Mouse (Mus musculus) heart, adult 2 months (tissue): ENCODE measurements at regions not wholly inside any gene's neighbourhood (a gene's known extent, or its start where the extent isn't known, plus 50 kb on each side); places are given as distances from the start of the nearest gene placed in this dataset.

ENCODE experiments used
- DNase-seq, 2 experiments: peaks; one replicate each; pipeline ENCODE4 v3.0.0; 2021
- H3K27ac ChIP-seq: fragments of 200-600 bp; 2 replicates; pipeline ENCODE4 v1.8.1; 2022
- H3K27me3 ChIP-seq: fragments of 200-500 bp; 2 replicates; pipeline ENCODE4 v1.6.1; 2012; ENCODE audit warnings: mild to moderate bottlenecking, low read length, inconsistent platforms, mixed read lengths; ENCODE audit not compliant: control insufficient read depth, insufficient read depth
- H3K36me3 ChIP-seq: fragments of 200-500 bp; 2 replicates; pipeline ENCODE4 v1.6.1; 2012; ENCODE audit warnings: low read length, inconsistent platforms; ENCODE audit not compliant: control insufficient read depth, insufficient read depth
- H3K4me1 ChIP-seq: fragments of 200-500 bp; 2 replicates; pipeline ENCODE4 v1.6.1; 2011; ENCODE audit warnings: low read length; ENCODE audit not compliant: control insufficient read depth, insufficient read depth
- H3K4me3 ChIP-seq: fragments of 200-600 bp; 2 replicates; pipeline ENCODE4 v1.8.1; 2022
- H3K79me2 ChIP-seq: fragments of 200-500 bp; replicated peaks from 2 replicates; pipeline ENCODE4 v1.6.1; 2012; ENCODE audit warnings: mild to moderate bottlenecking, inconsistent platforms, low read length, moderate library complexity, mixed read lengths; ENCODE audit not compliant: control insufficient read depth, insufficient read depth
- H3K9ac ChIP-seq: fragments of 200-500 bp; 2 replicates; pipeline ENCODE4 v1.6.1; 2012; ENCODE audit warnings: low read depth, mild to moderate bottlenecking, control low read depth, inconsistent platforms, low read length, mixed read lengths
- CTCF ChIP-seq: fragments of 200-600 bp; IDR thresholded peaks from 2 replicates; pipeline ENCODE4 v1.8.1; 2022; ENCODE audit warnings: antibody characterized with exemption, mild to moderate bottlenecking, moderate library complexity
- EP300 ChIP-seq: fragments of 200-500 bp; IDR thresholded peaks from 2 replicates; pipeline ENCODE4 v1.6.1; 2011; ENCODE audit warnings: low read depth, low read length, control low read depth; ENCODE audit not compliant: insufficient read depth
- POLR2A ChIP-seq: fragments of 200-500 bp; IDR thresholded peaks from 2 replicates; pipeline ENCODE4 v1.6.1; 2011; ENCODE audit warnings: mild to moderate bottlenecking, low read depth, low read length, control low read depth; ENCODE audit not compliant: insufficient read depth
- WGBS: fragments of 180-500 bp; shearing (Covaris S2); methylation state at CpG from one replicate; pipeline ENCODE4 v1.1.7; 2018; 5-methylcytosine and 5-hydroxymethylcytosine counted together
- intact Hi-C: fragments of 180-260 bp; cut with DNase I; formaldehyde crosslinking; loops from one replicate; pipeline ENCODE4 v1.15.1; 2025

DNA sequence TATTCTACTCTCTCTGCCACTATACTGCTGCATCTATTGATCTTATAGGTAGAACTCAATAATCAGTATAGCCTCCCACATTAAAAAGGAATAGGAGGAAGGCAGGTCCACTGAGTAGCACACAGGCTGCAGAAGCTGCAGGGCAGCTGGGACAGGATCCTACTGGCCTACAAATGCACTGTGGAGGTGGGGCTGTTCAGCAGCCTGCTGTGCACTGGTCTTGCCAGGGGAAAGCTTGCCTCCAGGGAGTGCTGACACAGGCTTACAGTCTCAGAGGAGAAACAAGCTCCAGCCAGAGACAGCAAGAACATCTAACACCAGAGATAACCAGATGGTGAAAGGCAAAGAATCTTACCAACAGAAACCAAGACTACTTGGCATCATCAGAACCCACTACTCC lies 176.1 kb downstream of the Atp6ap1l start:
- H3K27ac ChIP-seq, result no peak overlapping the region
- H3K79me2 ChIP-seq, result no peaks in the 10 kb centered on the region
- TF ChIP-seq POLR2A (no peak), EP300 (no peak), CTCF (no peak)
- intact Hi-C loops, result no loop called here
- H3K36me3 ChIP-seq, result no peaks in the 10 kb centered on the region
- no peaks in the 10 kb centered on the region for H3K4me1 ChIP-seq
- no peaks in the 10 kb centered on the region for H3K27me3 ChIP-seq
- no peak overlapping the region for H3K4me3 ChIP-seq
- peak in 1 of 2 experiments; percentile 47 for DNase-seq
- no peak overlapping the region for H3K9ac ChIP-seq

DNA sequence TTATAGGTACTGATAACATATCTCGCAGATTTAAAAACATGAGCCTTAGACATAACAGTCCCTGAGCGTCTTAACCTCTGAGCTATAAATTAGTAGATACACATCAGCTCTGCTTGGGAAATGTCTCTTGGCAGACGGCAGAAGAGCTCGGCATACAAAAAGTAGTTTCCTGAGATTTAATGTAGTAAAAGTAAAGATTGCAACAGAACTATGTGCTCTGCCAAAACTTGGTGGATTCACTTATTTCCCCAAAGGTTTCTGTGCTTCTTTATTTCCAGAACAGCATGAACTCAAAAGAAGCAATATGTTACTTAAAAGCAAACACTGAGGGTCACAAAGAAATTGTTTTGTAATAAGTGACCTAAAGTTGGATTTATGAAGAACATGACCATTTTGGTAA lies 177.3 kb downstream of the Atp6ap1l start:
- H3K4me3 ChIP-seq, result no peak overlapping the region
- no peak for TF ChIP-seq CTCF
- no peak for TF ChIP-seq EP300
- no peak for TF ChIP-seq POLR2A
- no peaks in the 10 kb centered on the region for H3K4me1 ChIP-seq
- intact Hi-C loops, result no loop called here
- 54% methylated on average over 4 of the region's 4 CpGs for WGBS
- H3K27ac ChIP-seq, result no peak overlapping the region
- H3K27me3 ChIP-seq, result no peaks in the 10 kb centered on the region
- no peak for DNase-seq
- no peaks in the 10 kb centered on the region for H3K36me3 ChIP-seq
- H3K9ac ChIP-seq, result no peak overlapping the region
- no peaks in the 10 kb centered on the region for H3K79me2 ChIP-seq

DNA sequence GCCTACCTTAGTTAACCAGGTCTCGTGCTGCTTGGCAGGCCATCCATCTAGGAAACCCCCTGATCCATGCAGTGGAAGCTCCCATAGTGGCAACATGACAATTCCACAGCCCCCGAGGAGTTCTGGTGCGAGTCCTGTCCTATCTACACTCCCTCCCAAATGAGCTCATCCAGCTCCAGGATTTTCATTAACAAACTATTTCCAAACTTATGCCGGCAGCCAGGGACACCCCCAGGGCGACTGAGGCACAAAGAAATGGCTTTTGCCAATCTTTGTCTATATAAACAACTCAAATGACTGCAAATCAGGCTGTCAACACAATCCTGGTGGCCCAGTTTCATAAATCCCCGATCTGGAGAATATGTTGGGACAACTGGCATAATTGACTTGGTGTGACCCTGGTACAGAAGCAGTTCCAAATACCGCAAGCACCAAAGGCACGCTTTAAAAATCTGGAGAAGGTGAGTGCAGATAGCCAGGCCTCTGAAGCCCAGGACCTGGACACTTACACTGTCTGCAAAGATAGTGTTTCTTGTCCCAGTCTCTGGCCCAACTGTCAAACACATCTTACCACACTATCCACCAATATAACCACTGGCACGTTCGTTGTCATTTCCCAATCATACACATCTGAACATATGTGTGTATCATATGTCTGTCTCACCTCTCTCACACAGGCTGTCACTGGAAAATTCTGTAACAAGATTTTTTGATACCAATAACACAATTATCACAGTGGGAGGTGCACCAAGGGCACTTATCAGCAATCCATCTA lies 179.9 kb downstream of the Atp6ap1l start:
- Histone ChIP-seq H3K9ac (no peak overlapping the region), H3K27ac (no peak overlapping the region), H3K4me3 (no peak overlapping the region), H3K27me3 (no peaks in the 10 kb centered on the region), H3K36me3 (no peaks in the 10 kb centered on the region), H3K79me2 (no peaks in the 10 kb centered on the region), H3K4me1 (no peaks in the 10 kb centered on the region)
- TF ChIP-seq POLR2A, result no peak
- TF ChIP-seq EP300, result no peak
- no peak for TF ChIP-seq CTCF
- peak; percentile 2 to 15 for DNase-seq
- intact Hi-C loops, result no loop called here
- 63% methylated on average over 10 of the region's 10 CpGs for WGBS

DNA sequence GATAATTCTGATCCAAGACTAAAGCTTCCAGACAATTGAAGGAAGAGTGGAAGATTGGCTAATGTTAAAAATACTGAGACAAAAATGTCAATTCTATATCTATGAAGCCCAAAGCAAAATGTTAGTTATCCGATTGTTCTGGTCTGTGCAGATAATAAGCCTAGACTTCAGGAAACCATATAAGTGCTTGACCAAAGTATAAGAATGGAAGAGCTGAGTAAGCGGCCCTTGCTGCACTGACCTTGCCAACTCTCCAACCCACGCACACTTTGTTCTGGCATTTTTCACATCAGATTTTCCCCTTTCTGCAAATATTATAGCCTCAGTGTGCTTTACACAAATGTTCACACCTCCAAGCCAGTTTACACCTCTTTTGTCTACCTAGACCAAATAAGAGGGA lies 180.6 kb downstream of the Atp6ap1l start:
- WGBS, result 54% methylated on average over 3 of the region's 3 CpGs
- DNase-seq, result no peak
- Histone ChIP-seq H3K4me3 (no peak overlapping the region), H3K36me3 (no peaks in the 10 kb centered on the region), H3K4me1 (no peaks in the 10 kb centered on the region), H3K27ac (no peak overlapping the region), H3K9ac (no peak overlapping the region), H3K27me3 (no peaks in the 10 kb centered on the region), H3K79me2 (no peaks in the 10 kb centered on the region)
- no peak for TF ChIP-seq EP300
- TF ChIP-seq CTCF, result no peak
- no peak for TF ChIP-seq POLR2A
- intact Hi-C loops, result no loop called here

DNA sequence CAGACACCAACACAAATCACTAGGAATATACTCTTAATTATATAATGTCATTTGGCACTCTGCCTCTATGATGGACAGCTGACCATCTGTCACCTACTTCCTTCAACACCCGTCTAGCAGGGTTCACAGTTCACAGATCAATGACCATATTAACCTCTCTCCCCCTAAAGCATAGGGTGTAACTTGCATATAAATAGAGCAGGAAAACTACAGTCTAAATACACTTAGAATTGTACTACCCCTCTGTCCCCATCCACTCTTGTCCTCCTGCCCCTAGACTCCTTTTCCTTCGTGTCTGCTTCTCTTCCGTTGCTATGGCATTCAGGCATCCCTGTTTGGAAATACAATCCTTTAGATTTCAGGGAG lies 181.6 kb downstream of the Atp6ap1l start:
- H3K4me3 ChIP-seq, result no peak overlapping the region
- no peak for TF ChIP-seq CTCF
- no peak for TF ChIP-seq POLR2A
- TF ChIP-seq EP300, result no peak
- no peaks in the 10 kb centered on the region for H3K27me3 ChIP-seq
- no peaks in the 10 kb centered on the region for H3K79me2 ChIP-seq
- no peak overlapping the region for H3K27ac ChIP-seq
- no peaks in the 10 kb centered on the region for H3K36me3 ChIP-seq
- no peaks in the 10 kb centered on the region for H3K4me1 ChIP-seq
- intact Hi-C loops, result no loop called here
- DNase-seq, result no peak
- WGBS, result 78% methylated on average over 3 of the region's 3 CpGs
- H3K9ac ChIP-seq, result no peak overlapping the region

DNA sequence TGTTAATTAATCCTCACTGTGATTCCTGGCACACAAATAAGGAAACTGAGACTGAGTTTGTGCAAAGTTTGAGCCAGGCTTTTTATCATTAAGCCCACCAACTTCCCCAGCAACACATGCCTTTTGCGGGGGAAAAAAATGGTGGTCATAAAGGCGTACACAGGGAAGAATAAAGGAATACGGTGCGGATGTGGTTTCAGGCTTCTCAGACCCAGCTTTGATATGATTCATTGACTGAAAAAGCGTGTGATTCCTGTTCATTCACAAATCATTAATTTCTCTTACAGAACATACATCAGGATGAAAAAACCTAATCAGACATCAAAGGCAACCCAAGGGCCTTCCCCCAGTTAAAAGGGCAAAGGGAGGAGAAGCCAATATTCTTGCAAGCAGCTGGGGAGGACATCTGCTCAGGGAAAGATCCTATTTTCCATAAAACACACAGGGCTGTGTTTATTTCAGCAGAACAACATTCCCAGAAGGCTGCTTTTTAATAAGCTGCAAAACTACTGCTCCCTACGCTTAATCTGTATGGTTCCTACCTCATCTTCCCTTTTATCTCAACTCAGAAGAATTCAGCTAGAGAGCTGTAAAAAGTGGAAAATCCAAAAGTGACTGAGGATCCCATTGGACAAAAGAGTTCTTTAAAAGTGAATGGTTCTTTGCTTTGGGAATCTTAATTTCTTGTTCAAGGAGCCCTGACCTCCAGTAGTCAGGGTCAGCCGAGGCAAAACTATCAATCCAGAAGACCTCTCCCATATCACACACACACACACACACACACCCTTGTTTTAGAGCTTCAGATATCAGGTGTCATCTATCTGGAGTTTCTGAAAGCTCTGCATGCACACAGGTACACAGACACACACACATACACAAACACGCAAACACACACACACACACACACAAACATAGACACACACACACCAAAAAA lies 182.3 kb downstream of the Atp6ap1l start:
- Histone ChIP-seq H3K36me3 (no peaks in the 10 kb centered on the region), H3K9ac (no peak overlapping the region), H3K4me3 (no peak overlapping the region), H3K79me2 (no peaks in the 10 kb centered on the region), H3K27ac (no peak overlapping the region), H3K27me3 (no peaks in the 10 kb centered on the region), H3K4me1 (no peaks in the 10 kb centered on the region)
- no peak for DNase-seq
- WGBS, result 89% methylated on average over 8 of the region's 8 CpGs
- TF ChIP-seq EP300, result no peak
- TF ChIP-seq CTCF, result no peak
- TF ChIP-seq POLR2A, result no peak
- intact Hi-C loops, result no loop called here
